Mouse (Mus musculus): ENCODE results near the gene Pax8.

DNA sequence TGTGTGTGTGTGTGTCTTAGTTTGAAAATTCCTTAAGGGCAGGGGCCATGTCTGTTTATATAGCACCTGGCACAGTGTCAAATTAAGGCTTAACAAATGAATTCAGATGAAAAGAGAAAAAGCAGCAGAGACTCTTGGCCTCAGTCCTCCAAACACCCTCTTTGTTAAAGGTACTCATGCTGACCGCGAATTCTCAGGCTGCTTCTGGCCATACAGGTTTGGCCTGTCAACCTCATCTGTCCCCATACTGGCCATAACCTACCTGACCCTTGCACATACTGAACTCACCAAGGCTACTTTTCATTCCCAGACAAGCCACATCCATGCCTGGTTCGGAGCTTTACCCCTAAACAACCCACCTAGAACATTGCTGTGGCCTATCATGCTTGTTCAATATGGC lies 62.2 kb downstream of the Pax8 start:
- TF ChIP-seq CTCF (IDR thresholded peaks at IDR 0.05; ENCODE audit: low read depth, low read length) (no peak), GATA1 (IDR thresholded peaks at IDR 0.05; ENCODE audit: borderline replicate concordance, low read length) (no peak), POLR2AphosphoS5 (IDR thresholded peaks at IDR 0.05; ENCODE audit: insufficient replicate concordance, low read depth, low read length) (no peak), TAL1 (conservative IDR thresholded peaks at IDR 0.05; ENCODE audit: low read depth, low read length) (no peak), GATA2 (IDR thresholded peaks at IDR 0.05; ENCODE audit: borderline replicate concordance, low read depth, low read length) (no peak)

Measured in G1E (cell line).